Mouse (Mus musculus): ENCODE data around the gene Arfrp1. TPM values are rescaled to one million over a fixed set of nuclear protein-coding genes. Genes with fewer than 3 reads are reported as not detected.

The Arfrp1 gene
- polyA plus RNA-seq, 1 experiment, result 69.6 TPM

- H3K4me3 ChIP-seq (ENCODE audit: control insufficient read depth, insufficient read depth, low read length), result no peak overlapping the region
- H3K27ac ChIP-seq (ENCODE audit: control insufficient read depth, insufficient read depth, low read length), result no peak overlapping the region
- TF ChIP-seq POLR2A (IDR thresholded peaks at IDR 0.05; ENCODE audit: control insufficient read depth, extremely low read depth, insufficient read depth, low read length, poor library complexity), result no peak
- TF ChIP-seq CTCF (IDR thresholded peaks at IDR 0.05; ENCODE audit: borderline replicate concordance, control insufficient read depth, extremely low read depth, insufficient read depth, low read length, poor library complexity), result no peak
- DNase-seq, result no peak
- peaks cover 30% of the 10 kb centered on the region for H3K36me3 ChIP-seq (ENCODE audit: control insufficient read depth, insufficient read depth, low read length)
- no peaks in the 10 kb centered on the region for H3K27me3 ChIP-seq (ENCODE audit: control insufficient read depth, insufficient read depth, low read length)
- peaks cover 16% of the 10 kb centered on the region for H3K4me1 ChIP-seq (replicated peaks; ENCODE audit: control insufficient read depth, insufficient read depth, low read length)
- WGBS, result 85% methylated on average over 5 of the region's 5 CpGs
These were observed 15.0 kb upstream of the Arfrp1 start for GRCm38 (mm10) chr2:181380251-181380650.

- Histone ChIP-seq H3K27ac (ENCODE audit: control insufficient read depth, insufficient read depth, low read length) (no peak within 1 kb of the TSS), H3K27me3 (ENCODE audit: control insufficient read depth, insufficient read depth, low read length) (no peaks in the 10 kb centered on the region), H3K36me3 (ENCODE audit: control insufficient read depth, insufficient read depth, low read length) (peaks cover 29% of the 10 kb centered on the region), H3K4me3 (ENCODE audit: control insufficient read depth, insufficient read depth, low read length) (no peak within 1 kb of the TSS), H3K4me1 (replicated peaks; ENCODE audit: control insufficient read depth, insufficient read depth, low read length) (peaks cover 16% of the 10 kb centered on the region)
- 99% methylated on average over 12 of the region's 12 CpGs for whole genome bisulfite sequencing
- DNase-seq, result no peak
- TF ChIP-seq CTCF (IDR thresholded peaks at IDR 0.05; ENCODE audit: borderline replicate concordance, control insufficient read depth, extremely low read depth, insufficient read depth, low read length, poor library complexity) (no peak), POLR2A (IDR thresholded peaks at IDR 0.05; ENCODE audit: control insufficient read depth, extremely low read depth, insufficient read depth, low read length, poor library complexity) (no peak)
These were observed 14.6 kb upstream of the Arfrp1 start, which contains the start of gene Lime1 for GRCm38 (mm10) chr2:181379778-181380177. Gene Lime1 (plus strand): TSS chr2:181380078.

- DNase-seq, result no peak
- H3K36me3 ChIP-seq (ENCODE audit: control insufficient read depth, insufficient read depth, low read length), result peaks cover 26% of the 10 kb centered on the region
These were observed 13.5 kb upstream of the Arfrp1 start for GRCm38 (mm10) chr2:181378701-181379100.

GRCm38 (mm10) chr2:181377230-181377629, 12.0 kb upstream of the Arfrp1 start:
- Histone ChIP-seq H3K27me3 (ENCODE audit: control insufficient read depth, insufficient read depth, low read length) (no peaks in the 10 kb centered on the region), H3K27ac (ENCODE audit: control insufficient read depth, insufficient read depth, low read length) (peak overlapping the region; percentile 64), H3K4me1 (replicated peaks; ENCODE audit: control insufficient read depth, insufficient read depth, low read length) (peaks cover 16% of the 10 kb centered on the region), H3K4me3 (ENCODE audit: control insufficient read depth, insufficient read depth, low read length) (no peak overlapping the region), H3K36me3 (ENCODE audit: control insufficient read depth, insufficient read depth, low read length) (peaks cover 18% of the 10 kb centered on the region)
- WGBS, result 11% methylated on average over 2 of the region's 2 CpGs
- DNase-seq, result no peak
- TF ChIP-seq CTCF (IDR thresholded peaks at IDR 0.05; ENCODE audit: borderline replicate concordance, control insufficient read depth, extremely low read depth, insufficient read depth, low read length, poor library complexity) (no peak), POLR2A (IDR thresholded peaks at IDR 0.05; ENCODE audit: control insufficient read depth, extremely low read depth, insufficient read depth, low read length, poor library complexity) (no peak)

More at GRCm38 (mm10) chr2:181378701-181379100, 13.5 kb upstream of the Arfrp1 start:
- peak overlapping the region; percentile 56; the same call in 1 of the 2 replicates for H3K27ac ChIP-seq (ENCODE audit: control insufficient read depth, insufficient read depth, low read length)
- no peaks in the 10 kb centered on the region for H3K27me3 ChIP-seq (ENCODE audit: control insufficient read depth, insufficient read depth, low read length)
- no peak for TF ChIP-seq CTCF (IDR thresholded peaks at IDR 0.05; ENCODE audit: borderline replicate concordance, control insufficient read depth, extremely low read depth, insufficient read depth, low read length, poor library complexity)
- TF ChIP-seq POLR2A (IDR thresholded peaks at IDR 0.05; ENCODE audit: control insufficient read depth, extremely low read depth, insufficient read depth, low read length, poor library complexity), result no peak
- H3K4me3 ChIP-seq (ENCODE audit: control insufficient read depth, insufficient read depth, low read length), result no peak overlapping the region
- WGBS, result 94% methylated on average over 5 of the region's 5 CpGs
- peaks cover 16% of the 10 kb centered on the region for H3K4me1 ChIP-seq (replicated peaks; ENCODE audit: control insufficient read depth, insufficient read depth, low read length)

GRCm38 (mm10) chr2:181375787-181376186, 10.6 kb upstream of the Arfrp1 start:
- WGBS, result 93% methylated on average over 2 of the region's 2 CpGs
- peaks cover 18% of the 10 kb centered on the region for H3K36me3 ChIP-seq (ENCODE audit: control insufficient read depth, insufficient read depth, low read length)
- no peak overlapping the region for H3K4me3 ChIP-seq (ENCODE audit: control insufficient read depth, insufficient read depth, low read length)
- TF ChIP-seq POLR2A (IDR thresholded peaks at IDR 0.05; ENCODE audit: control insufficient read depth, extremely low read depth, insufficient read depth, low read length, poor library complexity), result no peak
- no peak for TF ChIP-seq CTCF (IDR thresholded peaks at IDR 0.05; ENCODE audit: borderline replicate concordance, control insufficient read depth, extremely low read depth, insufficient read depth, low read length, poor library complexity)
- no peak overlapping the region for H3K27ac ChIP-seq (ENCODE audit: control insufficient read depth, insufficient read depth, low read length)
- H3K27me3 ChIP-seq (ENCODE audit: control insufficient read depth, insufficient read depth, low read length), result no peaks in the 10 kb centered on the region
- H3K4me1 ChIP-seq (replicated peaks; ENCODE audit: control insufficient read depth, insufficient read depth, low read length), result peaks cover 10% of the 10 kb centered on the region; the same call in 1 of the 2 replicates
- DNase-seq, result peak; percentile 44

- Histone ChIP-seq H3K27ac (ENCODE audit: control insufficient read depth, insufficient read depth, low read length) (no peak overlapping the region), H3K4me1 (replicated peaks; ENCODE audit: control insufficient read depth, insufficient read depth, low read length) (peaks cover 6% of the 10 kb centered on the region), H3K27me3 (ENCODE audit: control insufficient read depth, insufficient read depth, low read length) (no peaks in the 10 kb centered on the region), H3K4me3 (ENCODE audit: control insufficient read depth, insufficient read depth, low read length) (no peak overlapping the region), H3K36me3 (ENCODE audit: control insufficient read depth, insufficient read depth, low read length) (no peaks in the 10 kb centered on the region)
- TF ChIP-seq CTCF (IDR thresholded peaks at IDR 0.05; ENCODE audit: borderline replicate concordance, control insufficient read depth, extremely low read depth, insufficient read depth, low read length, poor library complexity) (no peak), POLR2A (IDR thresholded peaks at IDR 0.05; ENCODE audit: control insufficient read depth, extremely low read depth, insufficient read depth, low read length, poor library complexity) (no peak)
- 97% methylated on average over 5 of the region's 5 CpGs for WGBS
- DNase-seq, result no peak
These were observed 4.8 kb upstream of the Arfrp1 start for GRCm38 (mm10) chr2:181370001-181370400.

- WGBS, result under 1% methylated on average over 20 of the region's 20 CpGs
- DNase-seq, result peak; percentile 42
These were observed 461 bp upstream of the Arfrp1 start for GRCm38 (mm10) chr2:181365655-181366075.

More at GRCm38 (mm10) chr2:181365655-181366075, 461 bp upstream of the Arfrp1 start:
- Histone ChIP-seq H3K36me3 (ENCODE audit: control insufficient read depth, insufficient read depth, low read length) (peaks cover 11% of the 10 kb centered on the region), H3K4me1 (replicated peaks; ENCODE audit: control insufficient read depth, insufficient read depth, low read length) (peaks cover 10% of the 10 kb centered on the region), H3K4me3 (ENCODE audit: control insufficient read depth, insufficient read depth, low read length) (peak overlapping the region; percentile 84), H3K27me3 (ENCODE audit: control insufficient read depth, insufficient read depth, low read length) (no peaks in the 10 kb centered on the region), H3K27ac (ENCODE audit: control insufficient read depth, insufficient read depth, low read length) (peak overlapping the region; percentile 30)
- TF ChIP-seq CTCF (IDR thresholded peaks at IDR 0.05; ENCODE audit: borderline replicate concordance, control insufficient read depth, extremely low read depth, insufficient read depth, low read length, poor library complexity) (0 out of 2 replicates have a peak, but pooled peaks have one; percentile 32), POLR2A (IDR thresholded peaks at IDR 0.05; ENCODE audit: control insufficient read depth, extremely low read depth, insufficient read depth, low read length, poor library complexity) (no peak)
